Mouse (Mus musculus) kidney, adult 9 months (tissue): ENCODE data around the gene Tspan32.

ENCODE experiments used
- DNase-seq: peaks from one replicate; pipeline ENCODE4 v3.0.0; 2022

Gene Tspan32

GRCm38 (mm10) chr7:143034519-143035450 lies 29.9 kb downstream of the Tspan32 start:
- no peak for DNase-seq

DNA sequence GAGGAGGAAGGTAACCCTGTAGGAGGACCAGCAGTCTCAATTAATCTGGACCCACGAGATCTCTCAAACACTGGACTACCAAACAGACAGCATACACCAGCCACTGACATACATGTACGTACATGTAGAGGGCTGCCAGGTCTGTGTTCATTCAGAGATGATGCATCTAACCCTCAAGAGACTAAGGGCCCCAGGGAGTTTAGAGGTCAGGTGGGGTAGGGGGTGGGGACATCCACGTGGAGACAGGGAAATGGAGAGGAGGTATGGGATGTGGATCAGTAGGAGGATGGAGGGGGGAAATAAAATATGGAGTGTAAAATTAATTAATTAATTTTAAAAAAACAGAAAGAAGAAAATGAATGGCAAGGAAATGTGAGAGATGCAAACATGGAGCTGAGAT lies 31.9 kb downstream of the Tspan32 start:
- DNase-seq = no peak

DNA sequence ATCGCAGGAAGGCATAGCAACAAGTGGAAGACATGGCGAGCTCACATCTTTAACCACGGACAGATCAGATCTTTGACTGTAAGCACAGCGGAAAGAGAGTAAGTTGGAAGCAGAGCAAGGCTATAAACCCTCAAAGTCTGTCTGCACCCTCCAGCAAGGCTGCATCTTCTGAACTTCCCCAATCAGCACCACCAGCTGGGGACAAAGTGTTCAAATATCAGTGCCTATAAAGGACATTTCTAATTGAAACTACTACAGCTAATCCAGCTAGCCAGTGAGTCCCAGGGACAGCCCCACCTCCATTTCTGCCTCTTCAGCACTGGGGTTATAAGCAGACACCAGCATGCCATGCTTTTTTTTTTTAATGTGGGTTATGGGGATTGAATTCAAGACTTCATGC lies 32.5 kb downstream of the Tspan32 start:
- DNase-seq = no peak

DNA sequence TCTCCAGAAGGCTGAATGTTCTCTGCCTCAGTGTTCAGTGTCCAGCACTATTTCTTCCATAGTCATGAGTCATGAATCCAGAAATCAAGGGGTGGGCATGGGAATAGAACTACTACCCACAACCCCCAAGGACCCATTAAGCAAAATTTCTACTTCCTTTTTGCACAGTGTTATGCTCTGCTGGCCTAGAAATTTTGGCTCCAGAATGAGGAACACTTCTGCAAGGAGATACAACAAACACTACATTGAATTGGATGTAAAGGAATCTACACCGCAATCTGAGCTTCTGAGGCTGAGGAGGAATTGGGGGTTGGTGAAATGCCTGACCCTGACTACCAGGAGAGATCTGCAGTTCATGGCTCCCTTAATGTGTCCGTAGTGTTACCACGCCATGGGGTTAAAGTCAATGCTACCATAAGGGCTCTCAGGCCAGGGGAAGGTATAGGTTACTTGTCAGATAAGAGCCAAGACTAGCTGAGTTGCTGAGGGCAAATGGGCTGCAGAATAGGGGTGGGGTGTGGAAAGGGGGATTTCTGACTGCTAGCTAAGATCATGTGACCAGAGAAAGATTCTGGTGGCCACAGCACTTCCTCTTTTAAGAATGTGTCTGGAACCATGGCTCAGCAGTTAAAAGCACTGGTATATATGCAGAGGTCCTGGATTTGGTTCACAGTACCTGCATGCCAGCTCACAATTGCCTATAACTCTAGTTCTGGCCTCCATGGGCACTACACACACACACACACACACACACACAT lies 33.5 kb downstream of the Tspan32 start:
- DNase-seq = no peak

DNA sequence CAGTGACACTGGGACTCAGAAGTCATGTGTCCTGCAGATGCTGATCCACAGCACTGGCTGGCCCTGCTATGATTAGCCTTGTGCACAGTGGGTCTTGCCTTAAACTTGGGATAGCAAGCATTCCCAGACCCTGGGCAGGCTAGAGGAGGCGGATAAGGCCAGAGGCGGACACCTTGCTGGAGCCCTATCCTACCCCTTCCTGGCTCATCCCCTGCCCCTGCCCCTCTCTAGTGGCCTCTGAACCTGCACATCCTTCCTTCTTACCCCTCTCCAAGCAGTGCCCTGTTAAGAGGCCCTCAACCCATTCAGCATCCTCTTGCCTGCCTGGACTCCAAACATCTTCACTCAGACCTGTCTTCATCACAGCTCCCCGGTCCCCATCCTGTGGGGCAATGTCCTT lies 35.7 kb downstream of the Tspan32 start:
- DNase-seq = no peak

- DNase-seq = peak; percentile 41
Observed at GRCm38 (mm10) chr7:143041138-143041822, 36.4 kb downstream of the Tspan32 start.

DNA sequence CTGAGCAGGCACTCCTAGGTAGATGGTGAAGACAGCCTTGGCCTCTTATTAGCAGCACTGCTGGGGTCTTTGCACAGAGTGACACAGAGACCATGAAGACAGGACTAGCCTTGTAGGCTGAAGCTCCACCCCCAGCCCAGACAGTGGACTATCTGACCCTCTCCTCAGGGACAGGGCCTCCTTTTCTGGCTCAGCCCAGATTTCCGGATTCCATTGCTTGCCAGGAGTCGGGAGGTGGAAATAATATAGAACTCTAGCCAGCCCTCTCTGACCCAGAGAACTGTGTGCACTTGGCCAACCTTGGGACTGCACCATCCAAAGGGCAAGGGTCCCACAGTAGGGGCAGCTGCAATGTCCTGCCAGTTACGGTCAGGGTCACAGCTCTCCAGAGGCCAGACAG lies 37.2 kb downstream of the Tspan32 start:
- DNase-seq = peak; percentile 88

GRCm38 (mm10) chr7:143042897-143043300 lies 38.1 kb downstream of the Tspan32 start:
- peak; percentile 37 for DNase-seq

GRCm38 (mm10) chr7:143044049-143044825 lies 39.4 kb downstream of the Tspan32 start:
- DNase-seq = no peak

DNA sequence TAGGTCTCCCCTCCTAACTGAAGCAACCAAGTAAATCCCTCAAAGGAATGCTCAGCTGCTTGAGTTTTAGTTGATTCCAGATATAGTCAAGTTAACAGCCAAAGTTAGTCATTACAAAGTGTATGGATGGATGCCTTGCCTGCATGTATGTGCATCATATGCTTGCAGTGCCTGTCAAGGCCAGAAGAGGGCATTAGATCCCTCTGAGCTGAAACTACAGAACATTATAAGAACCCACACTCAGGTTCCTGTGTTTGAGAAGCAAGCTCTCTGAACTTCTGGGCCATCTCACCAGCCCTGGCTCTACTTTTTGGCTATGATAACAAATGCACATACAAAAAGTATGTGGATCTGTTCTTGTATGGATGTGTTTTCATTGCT lies 40.0 kb downstream of the Tspan32 start:
- DNase-seq = no peak

GRCm38 (mm10) chr7:143046358-143046757 lies 41.5 kb downstream of the Tspan32 start:
- no peak for DNase-seq

DNA sequence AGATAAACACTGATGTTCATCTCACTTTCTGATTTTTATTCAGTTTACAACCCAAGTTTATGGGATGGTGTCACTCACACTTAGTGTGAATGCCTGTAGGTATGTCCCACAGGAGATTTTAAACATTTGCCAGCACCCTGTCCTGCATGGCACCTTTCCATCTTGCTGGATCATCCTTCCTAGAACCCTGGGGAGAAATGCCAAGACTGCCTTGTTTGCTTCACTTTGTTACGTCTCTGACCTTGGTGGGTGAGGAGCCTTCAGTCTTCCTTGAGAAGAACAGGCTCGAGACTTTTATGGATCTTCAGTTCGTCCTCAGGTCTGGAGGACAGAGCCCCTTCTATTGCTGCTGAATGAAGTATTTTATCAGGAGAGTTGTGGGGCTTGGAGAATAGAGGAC lies 44.5 kb downstream of the Tspan32 start:
- no peak for DNase-seq

- DNase-seq = peak; percentile 85
Observed at GRCm38 (mm10) chr7:143049841-143050816, 45.3 kb downstream of the Tspan32 start.

- DNase-seq = peak; percentile 42
Observed at GRCm38 (mm10) chr7:143051316-143051715, 46.5 kb downstream of the Tspan32 start.

DNA sequence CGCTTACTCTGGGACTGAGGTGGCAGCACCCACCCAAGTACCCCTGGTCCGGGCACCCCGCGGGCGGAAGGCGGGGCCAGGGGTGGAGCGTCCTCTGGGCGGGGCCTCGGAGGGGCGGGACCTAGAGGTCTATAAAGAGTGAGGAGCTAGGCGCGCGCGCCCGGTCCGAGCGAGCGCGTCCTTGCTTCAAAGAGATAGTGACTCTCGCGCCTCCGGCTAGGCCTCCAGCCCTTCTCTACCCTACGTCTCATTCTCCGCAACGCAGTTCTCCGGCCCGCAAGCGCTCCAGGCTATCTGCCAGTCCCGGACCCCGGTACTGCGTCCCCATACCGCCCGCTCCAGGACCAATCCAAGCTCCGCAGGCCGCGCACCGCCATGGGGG lies 47.8 kb downstream of the Tspan32 start, which contains the start of gene Cd81:
TSS of gene Cd81 (plus strand) at position 114 of the 382 bp plus-strand sequence.
- peak; percentile 88 for DNase-seq

GRCm38 (mm10) chr7:143053008-143053899 lies 48.4 kb downstream of the Tspan32 start:
- DNase-seq = peak; percentile 67

DNA sequence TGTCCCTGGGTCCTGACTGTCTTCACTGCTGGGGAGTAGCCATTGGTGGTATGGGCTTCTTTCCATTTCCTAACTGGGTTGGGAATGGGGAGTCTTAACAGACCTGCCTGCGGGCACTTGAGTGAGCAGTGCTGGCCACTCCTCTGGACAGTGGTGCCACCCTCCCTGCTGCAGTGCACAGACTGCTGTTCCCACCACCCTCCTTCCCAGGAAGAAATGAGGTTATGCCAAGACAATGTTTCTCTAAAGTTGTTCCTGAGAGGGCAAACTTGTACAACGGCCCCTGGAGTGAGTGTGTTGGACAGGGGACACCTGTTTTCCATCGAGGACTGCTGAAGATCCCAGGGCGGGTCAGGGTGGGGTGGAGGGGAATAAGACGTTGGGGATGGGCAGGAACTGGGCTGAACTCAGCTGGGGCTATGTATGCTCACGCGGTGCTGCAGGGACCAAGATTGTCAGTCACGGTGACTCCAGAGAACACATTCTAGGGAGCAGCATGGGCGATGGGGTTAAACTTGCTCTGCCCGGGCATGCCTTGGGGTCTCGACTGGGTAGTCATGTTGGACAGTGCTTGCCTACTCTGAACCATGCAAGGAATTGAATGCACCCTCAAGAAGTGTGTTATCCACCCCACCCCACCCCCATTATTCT lies 49.2 kb downstream of the Tspan32 start:
- DNase-seq = peak; percentile 20

GRCm38 (mm10) chr7:143054612-143054965 lies 49.7 kb downstream of the Tspan32 start:
- DNase-seq = no peak

- no peak for DNase-seq
Observed at GRCm38 (mm10) chr7:143055001-143055400, 50.2 kb downstream of the Tspan32 start.
